Mouse (Mus musculus) thymus, postnatal 36 days (tissue): ENCODE data around the gene Dscaml1.

Source experiments
- DNase-seq, 2 experiments: peaks; one replicate each; pipeline ENCODE4 v3.0.0; 2022; ENCODE audit warnings: mixed read lengths in 2 of 2

Gene Dscaml1

DNA sequence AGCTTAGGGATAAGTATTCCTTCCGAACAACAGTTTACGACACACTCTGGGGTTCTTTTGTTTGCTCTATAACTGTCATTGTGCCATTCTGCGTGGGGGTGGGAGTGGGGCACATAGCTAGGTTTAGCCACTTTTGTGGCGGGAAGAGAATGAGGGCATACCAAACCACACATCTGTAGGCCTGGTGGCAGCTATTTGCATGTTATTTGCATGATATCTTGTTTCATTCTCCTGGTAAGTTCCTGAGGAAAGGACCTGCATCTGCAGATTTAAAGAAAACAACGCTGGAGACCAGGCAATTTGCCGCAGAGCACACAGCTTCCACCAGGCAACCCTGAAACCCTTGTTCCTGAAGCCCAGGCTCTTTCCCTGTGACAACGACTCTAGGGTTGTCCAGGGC lies 30.8 kb downstream of the Dscaml1 start:
- DNase-seq: no peak

DNA sequence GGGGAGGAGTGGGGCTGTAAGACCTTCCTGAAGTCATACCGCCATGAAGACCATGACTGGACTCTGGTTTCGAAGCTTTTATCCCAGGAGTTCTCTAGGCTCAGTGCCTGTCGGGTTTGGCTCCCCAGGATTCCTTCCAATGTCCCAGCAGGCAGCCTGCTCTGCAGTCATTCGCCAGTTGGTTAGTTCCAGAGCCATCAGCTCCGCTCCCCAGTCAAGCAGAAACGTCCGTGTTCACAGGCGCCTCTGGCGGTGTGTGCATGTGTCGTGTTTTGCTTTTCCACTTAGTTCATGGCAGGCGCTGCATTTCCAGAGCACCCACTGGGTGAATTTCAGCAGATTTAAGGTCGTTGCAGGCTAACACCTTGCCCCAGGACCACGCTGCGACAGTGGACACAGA lies 31.9 kb downstream of the Dscaml1 start:
- DNase-seq: no peak

DNA sequence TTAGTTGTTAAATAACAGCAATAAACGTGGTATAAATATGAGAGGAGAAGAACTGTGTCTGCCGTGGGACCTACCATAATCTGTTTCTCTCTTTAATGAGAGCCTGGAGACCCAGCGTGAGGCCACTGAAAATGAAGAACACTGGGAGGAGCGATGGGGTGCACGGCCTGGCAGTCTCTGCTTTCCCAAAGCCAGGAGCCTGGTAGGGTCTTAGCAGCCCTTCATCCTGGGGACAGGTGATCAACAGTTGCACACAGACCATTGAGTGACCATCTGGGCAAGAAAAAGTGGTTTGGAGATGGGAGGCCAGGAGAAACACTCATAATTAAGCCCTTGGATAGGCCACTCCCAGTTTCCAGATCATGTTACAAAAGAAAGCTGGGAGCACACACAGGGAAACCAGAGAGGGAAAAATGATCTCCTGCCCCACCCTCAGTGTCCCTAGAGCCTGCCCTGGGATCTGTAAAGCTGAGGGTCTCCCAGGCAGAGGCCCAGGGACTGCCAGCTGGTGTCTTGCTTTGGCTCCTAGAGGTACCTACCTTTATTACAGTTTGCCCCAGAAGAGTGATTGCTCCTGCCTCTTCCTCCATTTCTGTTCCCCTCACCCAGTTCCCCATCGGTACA lies 39.1 kb downstream of the Dscaml1 start:
- no peak for DNase-seq

DNA sequence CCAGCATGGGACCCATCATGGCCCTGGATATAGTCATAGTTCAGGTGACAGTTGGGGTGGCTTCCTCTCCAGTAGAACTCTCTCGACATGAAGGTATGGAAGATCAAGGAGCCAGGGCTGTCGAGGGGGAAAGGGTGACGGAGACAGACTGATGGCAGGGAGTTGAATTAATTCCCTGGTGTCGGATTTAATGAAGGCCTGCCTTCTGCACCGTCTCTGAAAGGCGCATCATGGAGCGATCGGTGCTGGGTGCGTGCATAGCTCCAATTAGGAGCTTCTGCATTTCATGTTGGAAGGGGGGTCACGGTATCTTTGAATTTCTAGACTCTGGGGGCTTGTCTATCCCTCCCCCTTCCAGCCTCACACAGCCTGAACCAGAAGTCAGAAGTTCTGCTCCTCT lies 41.8 kb downstream of the Dscaml1 start:
- DNase-seq: no peak

DNA sequence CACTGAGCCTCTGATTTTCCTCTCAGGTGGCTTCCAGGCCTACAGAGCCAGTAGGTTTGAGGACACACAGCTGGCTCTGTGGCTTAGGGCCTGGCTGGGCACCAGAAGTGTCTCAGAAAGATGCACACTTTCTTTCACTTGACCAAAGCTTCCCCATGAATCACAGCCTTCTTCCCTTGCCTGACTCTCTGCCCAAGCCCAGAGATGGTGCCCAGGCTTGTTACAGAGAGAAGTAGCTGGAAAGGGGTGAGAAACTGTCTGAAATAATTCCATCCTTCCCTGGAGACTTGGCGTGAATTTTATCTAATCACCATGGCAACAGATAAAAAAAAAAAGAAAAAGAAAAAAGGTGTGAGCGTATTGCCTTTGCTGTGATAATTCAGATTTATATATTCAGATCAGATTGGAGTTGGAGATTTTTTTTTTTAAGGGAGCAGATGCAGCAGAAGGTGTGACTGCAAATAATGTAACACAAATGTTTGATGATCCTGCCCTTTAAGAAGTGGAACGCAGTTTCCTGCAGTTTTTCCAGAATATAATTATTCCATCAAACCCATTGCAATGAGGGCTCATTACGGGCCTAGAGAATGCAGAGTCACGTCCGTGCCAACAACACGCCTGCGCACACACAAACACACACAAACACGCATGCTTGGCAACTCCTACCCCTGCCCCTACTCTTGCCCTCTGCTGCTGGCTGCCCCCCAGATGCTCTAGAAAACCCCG lies 44.5 kb downstream of the Dscaml1 start:
- DNase-seq: no peak

DNA sequence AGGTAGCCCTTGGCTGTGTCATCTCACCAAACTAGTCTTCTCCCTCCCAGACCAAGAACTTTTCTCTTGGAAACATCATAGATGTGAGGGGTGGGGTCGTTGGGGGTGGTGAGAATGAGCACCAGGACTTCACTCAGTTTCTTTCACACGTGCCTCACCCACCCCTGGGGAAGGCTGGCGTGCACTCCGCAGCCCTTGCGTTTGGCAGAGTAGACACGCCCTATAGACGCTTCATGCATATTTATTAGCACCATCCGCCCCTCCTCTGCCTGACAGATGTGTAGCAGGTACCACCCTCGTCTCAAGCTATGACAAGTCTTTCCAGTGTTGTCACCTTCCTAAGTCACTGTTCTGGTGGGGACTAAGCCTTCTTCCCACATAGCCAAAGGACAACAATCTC lies 45.3 kb downstream of the Dscaml1 start:
- DNase-seq: no peak

DNA sequence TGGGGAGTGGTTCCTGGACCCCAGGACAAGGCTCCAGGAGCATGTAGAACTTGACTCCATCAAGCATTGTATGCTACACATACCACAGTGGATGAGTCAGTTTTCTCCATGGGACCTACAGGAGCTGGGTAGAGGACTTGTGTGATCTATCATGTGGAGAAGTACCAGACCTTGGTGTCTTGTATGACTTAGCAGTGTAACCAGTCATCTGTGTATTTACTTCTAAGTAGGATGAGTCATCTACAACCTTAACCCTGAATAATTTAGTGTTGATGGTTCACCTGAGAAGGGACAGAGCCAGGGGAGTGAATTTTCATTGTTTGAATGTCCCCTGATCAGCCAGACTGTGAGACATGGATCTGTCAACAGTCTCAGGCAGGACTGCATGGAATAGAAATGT lies 48.4 kb downstream of the Dscaml1 start:
- no peak for DNase-seq

DNA sequence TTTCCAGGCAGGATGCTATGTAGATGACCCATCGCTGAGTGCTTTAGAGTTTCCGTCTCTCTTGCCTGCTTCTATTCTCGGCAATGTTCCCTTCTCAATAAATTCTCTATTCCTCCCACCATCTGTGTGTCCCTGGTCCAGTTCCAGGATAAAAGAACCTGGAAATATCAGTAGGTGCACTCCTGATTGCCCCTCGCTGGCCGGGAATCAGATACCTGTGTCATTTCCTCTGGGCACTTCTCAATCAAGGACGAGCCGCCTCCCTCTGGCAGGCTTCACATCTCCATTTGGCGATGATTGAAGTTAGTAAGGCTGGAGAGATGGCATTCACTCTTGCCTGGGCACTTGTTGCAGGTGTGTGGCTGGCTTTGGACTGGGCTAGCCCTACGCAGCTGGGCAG lies 54.5 kb downstream of the Dscaml1 start:
- no peak for DNase-seq

DNA sequence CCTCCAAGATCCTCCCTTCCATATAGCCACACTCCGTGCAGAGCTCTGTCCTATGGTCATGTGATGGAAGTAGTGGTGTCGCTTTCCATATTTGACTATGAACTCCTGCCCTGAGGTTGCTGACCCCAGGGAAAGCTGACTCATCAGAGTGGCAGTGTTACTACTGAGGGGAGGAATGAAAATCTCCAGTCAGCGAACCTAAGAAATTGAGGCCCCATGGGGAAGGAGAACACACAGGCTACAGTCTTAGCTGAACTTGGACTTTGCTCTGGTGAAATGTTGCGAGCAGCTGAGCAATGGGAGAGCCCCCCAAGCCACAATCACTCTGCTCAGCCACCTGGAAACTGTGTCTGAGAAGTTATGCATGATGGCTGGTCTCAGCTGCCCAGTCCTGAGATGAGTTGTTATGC lies 60.2 kb downstream of the Dscaml1 start:
- no peak for DNase-seq

DNA sequence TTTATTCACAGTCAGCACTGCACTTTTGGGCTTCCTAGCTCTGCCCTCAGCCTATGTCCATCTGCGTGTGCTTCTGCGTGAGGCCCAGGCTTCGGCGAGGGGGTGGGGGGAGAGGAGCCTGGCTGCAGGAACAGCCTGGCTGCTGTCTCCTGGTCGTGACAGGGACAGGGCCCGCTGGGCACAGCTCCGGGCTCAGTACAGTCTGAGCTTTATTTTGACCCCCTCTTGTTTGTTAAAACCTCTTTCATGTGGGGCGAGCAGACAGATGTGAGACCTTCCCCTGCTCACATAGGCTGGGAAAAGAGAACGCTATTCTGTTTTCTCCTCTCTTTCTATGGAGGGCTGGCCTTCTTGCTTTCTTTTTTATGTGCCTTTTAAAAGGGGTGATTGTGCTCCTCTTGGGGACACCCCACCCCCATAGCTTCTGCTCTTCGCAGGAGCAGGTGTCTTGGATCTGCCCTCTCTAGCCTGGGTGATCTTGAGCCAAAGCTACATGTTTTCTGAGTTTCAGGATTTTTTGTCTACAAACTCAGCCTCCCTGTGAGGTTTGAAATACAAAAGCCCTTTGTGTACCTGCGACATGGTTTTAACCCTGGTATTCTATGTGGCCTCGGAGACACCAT lies 60.9 kb downstream of the Dscaml1 start:
- DNase-seq: no peak

DNA sequence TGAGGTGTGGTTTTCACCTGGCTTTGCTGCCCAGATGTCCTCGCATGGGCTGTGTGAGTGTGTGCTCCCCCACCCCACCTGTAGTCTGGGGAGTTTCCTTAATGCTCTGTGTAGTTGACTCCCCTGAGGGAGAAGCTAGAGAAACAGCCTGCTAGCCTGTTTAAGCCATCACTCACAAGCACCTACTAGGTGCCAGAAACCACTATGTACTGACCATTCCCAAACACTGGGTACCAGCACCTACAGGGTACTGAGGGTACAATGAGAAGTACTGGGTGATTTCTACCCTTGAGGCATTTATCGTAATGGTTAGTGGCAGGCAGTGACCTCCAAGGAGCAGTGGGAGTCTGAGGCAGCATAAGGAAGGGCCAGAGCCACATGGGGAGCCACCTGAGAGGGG lies 64.5 kb downstream of the Dscaml1 start:
- no peak for DNase-seq

DNA sequence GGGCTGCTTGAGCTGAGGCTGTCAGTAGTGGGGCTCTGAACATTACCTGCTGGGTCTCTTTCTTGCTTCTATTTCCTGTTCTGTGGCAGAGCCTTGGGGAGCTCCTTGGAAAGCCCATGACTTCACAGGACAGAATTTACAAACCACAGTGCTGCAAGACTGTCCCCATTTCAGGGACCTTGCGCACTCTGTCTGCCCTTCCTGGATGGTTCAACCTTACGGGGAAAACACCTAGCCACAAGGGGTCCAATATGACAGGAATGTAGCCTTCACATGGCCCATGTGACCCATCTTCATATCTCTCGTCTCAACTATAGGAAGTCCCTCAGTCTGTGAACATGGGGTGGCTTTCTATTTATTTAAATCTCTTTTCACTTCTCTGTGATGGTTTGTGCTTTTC lies 68.5 kb downstream of the Dscaml1 start:
- DNase-seq: no peak

DNA sequence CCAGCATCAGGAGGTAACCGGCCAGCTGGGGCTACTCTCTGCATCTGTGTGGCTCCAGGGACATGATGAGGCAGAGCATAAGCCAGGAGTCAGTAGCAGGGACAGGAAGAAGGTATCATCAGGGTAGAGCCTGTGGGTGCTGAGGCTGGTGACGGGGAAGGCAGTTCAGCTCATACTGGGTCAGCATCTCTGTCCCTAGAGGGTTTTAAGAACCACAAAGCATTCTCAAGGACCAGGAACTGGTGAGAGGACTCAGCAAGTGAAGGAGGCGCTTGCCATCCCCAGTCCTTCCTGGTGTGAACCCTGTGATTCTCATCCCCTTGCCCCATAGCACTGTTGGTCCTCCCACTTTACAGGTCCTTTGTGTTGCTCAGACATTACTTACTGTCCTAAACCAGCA lies 69.9 kb downstream of the Dscaml1 start:
- DNase-seq: no peak

DNA sequence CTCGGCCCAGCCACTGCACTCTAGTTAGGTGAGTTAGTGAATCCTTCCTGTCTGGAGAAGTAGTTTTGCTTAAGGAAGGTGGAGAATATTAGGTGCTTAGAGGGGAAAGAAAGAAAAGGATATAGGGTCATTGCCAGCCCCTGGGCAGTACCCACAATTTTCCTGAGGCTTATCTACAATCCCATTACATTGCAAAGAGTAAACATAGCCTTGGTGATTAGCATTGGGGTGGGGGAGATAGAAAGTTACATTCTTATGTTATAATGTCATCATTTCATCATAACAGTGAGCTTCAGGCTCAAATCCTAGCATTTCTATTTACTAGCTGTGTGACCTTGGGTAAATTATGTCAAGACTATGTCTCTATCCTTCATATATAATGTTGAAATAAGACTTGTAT lies 70.5 kb downstream of the Dscaml1 start:
- no peak for DNase-seq

DNA sequence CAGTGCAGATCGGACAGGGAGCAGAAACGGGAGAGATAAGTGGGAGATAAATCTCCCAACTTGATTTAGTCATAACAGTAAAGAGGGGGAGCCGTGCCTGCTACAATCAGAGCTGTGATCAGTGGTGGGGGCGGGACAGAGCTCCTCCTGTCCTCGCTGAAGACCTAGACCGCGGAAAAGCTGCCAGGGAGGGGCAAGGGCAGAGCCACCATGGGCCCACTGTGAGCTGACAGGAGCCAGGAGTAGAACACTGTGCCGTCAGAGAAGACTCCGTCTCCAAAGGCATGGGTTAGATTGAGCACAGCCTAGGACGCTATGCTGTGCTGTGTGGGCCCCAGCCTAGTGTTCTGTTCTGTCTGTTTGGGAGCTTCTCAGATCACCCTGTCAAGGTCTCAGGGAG lies 72.8 kb downstream of the Dscaml1 start:
- no peak for DNase-seq

DNA sequence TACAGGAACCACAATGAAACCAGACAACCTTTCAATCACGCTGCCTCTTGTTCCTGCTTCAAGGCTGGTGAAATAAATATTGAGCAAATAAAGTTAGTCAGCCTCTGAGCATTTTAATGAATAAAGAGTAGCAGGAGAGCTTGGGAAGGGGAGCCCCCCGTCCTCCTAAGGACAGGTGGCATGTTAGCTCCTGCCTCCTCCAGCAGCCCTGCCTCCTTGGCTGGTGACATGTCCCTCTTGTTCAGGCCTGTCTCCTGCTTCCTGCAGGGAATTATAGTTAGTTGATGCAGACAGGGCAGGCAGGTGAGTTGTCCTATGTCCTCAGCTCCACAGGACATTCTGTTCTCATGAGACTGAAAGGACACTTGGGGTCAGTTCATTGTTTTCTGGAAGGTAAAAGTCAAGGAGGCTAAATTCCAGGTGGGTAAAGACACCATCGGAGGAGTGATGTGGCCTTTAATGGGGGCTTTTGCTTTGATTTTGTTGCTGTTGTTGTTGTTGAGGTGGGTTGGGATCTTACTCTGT lies 73.7 kb downstream of the Dscaml1 start:
- DNase-seq: no peak

DNA sequence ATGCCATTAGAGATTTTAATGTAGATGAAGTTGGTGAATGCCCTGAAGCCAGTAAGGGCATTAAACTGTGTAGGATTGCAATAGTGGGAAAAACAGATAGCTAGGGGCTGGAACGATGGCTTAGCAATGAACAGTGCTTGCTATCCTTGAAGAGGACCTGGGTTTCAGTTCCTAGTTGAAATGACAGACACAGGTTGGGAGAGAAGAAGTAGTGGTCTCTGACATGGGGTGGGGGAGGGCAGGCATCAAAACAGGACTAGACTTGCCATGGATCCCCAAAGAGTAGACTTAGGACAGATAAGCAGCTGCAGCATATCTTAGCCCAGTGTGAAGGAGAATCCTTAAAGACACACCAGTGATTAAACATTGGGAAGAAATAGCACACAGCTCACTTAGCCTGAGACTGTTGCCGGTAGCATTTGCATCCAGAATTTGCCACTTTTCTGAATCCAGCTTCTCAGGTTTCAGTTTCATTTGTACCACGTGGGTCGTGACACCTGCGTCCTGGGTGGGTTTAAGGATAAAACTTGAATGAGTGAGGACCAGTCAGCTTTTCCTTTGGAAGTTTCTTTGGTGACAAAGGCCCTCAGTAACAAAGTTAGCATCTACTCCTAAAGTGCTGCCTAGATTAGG lies 75.0 kb downstream of the Dscaml1 start:
- DNase-seq: no peak

DNA sequence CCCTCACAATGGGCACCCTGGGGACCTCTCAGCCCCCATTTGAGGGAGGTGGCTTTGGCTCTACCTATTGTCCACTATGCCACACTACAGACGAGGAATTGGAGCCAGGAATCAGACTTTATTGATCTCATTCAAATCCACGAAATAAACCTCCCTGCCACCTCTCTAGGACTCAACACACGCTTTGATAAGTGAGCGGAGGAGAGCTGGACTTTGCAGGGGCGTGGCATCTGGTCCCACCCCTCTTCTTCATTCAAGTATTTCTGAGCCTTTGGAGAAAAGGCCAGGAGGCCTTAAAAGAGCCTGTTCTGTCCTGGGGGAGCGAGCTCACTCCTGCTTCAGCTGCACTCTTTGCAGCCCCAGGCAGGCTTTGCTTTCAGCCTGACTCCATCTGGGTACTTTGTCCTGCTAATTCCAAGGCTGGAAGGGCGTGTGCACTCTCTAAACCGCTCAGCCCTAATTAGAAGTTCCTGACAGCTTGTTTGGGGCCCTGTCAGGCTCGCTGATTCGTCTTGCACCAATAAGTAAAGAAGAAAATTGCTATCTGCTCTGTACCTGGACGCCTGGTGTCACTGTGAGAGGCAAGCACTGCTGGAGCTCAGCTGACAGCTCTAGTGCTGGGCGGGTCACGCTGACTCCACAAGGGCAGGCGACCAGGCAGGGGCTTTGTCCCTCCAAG lies 75.7 kb downstream of the Dscaml1 start:
- DNase-seq: no peak

DNA sequence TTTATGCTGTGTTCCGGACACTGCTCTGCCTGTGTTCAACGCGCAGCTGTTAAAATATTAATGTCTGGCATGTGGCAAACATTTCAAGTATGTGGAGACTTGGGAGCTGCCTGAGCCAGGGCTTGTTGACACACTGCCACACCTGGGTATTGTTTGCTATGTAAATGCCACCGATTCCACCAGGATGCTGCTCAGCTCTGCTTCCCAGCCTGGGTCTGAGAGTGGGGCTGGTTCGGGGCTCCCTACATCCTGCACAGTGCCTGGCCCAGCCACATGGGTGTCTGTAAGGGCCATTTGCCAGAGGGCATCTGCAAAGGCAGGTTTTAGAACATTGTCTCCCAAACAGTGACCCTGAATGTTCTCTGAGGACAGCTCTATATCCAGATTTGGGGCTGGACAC lies 78.5 kb downstream of the Dscaml1 start:
- no peak for DNase-seq

DNA sequence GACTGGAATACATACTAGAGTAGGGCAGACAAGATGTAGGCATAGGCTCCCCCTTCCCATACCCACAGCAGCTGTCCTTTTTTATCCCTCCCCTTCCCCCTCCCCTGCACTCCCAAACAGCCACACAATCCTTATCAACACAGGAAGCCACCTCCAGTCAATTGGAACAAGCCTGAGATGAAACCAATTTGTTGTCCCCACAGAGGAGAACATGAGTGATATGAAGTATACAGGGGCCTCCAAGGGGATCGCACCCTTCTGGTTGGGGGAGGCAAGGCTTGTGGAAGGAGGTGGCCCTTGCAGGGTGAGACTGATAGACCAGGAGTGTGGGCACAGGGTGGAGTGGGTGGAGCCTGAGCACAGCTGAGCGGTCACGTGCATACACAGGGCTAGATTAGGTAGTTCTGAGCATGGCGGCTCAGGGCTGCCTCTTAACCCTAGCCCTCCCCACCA lies 79.1 kb downstream of the Dscaml1 start:
- DNase-seq: no peak

DNA sequence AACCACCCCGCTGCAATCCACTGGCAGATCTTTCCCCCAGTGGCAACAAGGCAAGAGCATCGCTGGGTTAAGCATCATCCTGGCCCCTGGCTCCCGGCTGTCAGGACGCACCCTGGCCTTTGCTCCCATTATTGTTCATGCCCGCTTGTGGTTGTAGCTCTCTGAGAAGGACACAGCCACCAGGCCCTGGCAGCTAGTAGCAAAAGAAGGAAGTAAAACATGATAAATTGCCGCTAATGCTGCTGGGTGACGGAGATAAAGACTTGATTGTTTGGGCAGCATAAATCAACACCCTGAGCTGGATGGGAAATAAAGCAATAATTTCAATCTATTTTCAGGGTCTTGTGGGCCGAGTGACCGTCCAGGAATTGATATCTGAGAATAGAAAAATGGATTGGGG lies 81.1 kb downstream of the Dscaml1 start:
- no peak for DNase-seq

DNA sequence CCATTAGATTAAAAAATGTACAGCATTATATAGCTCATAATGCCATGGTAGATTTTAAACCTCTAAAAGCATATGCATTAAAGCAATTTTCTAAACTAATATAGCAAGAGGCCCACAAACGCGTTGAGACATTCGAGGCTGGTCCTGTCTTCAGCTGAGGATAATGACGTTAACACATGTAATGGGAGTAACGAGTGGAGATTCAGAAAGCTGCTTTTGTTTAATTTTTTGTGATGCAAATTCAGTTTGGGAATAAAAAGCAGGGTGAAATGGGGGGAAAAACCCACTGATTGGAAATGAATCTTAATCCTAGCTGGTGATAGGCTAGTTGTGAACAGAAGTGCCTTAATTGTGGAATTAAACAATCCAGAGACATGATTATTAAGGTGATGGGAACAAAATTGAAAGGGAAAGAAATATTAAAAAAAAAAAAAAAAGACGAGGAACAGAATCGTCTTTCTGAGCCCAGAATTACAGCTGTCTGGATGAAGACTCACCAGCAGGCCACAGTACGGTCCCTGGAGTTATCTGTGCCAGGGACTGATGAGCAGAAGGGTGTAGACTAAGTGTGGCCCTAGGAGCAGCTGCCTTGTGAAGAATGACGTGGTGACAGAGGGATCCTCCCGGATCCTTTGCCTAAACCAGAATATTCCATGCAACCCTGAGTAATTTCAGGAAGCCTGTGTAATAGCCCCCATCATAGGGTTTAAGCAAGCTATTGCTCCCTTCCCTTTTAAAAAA lies 84.5 kb downstream of the Dscaml1 start:
- no peak for DNase-seq
